Mouse (Mus musculus): ENCODE measurements at regions not wholly inside any gene's neighbourhood (a gene's known extent, or its start where the extent isn't known, plus 50 kb on each side); places are given as distances from the start of the nearest gene placed in this dataset.
A peak's percentile ranks its signal among the peaks of the same experiment; 100 is the strongest.

GRCm38 (mm10) chr3:18295921-18296320, 347.7 kb downstream of the Cypt12 start:
- H3K4me3 ChIP-seq (ENCODE audit: extremely low read depth, insufficient read depth, insufficient read length): no peak overlapping the region
- H3K27ac ChIP-seq (ENCODE audit: insufficient read depth, low read length): no peak overlapping the region
- WGBS: 94% methylated on average over 4 of the region's 4 CpGs
- H3K4me1 ChIP-seq (ENCODE audit: control insufficient read depth, insufficient read depth, insufficient read length): no peaks in the 10 kb centered on the region
- TF ChIP-seq CTCF (IDR thresholded peaks at IDR 0.05; ENCODE audit: extremely low read depth, insufficient read depth, insufficient read length, insufficient replicate concordance) (no peak), POLR2A (IDR thresholded peaks at IDR 0.05; ENCODE audit: low read depth, low read length) (no peak)
- DNase-seq (ENCODE audit: low read depth in 1 of 2, low spot score in 2 of 2): no peak
- no peaks in the 10 kb centered on the region for H3K36me3 ChIP-seq (ENCODE audit: control insufficient read depth, insufficient read depth, low read length)
- no peaks in the 10 kb centered on the region for H3K27me3 ChIP-seq (ENCODE audit: control insufficient read depth, insufficient read depth, low read length)

DNA sequence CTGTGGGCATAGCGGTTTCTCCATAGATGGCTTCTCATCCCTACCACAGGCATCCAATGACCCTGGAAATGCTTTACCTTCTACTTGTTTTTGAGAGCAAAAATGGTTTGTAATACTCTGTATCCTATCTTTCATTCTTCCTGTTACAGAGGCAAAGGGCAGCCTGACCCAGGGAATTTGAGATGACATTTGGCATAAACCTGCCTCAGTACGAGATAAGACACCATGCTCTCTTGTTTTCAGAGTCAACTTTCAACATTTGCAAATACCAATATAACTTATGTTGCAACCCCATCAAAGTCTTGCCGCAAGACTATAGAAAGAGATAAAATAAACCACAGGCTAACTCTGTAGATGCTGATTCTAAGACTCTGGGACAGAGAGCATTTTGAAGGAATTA, 350.5 kb downstream of the Cypt12 start:
- no peak overlapping the region for H3K4me3 ChIP-seq (ENCODE audit: extremely low read depth, insufficient read depth, insufficient read length)
- H3K36me3 ChIP-seq (ENCODE audit: control insufficient read depth, insufficient read depth, low read length): no peaks in the 10 kb centered on the region
- no peaks in the 10 kb centered on the region for H3K27me3 ChIP-seq (ENCODE audit: control insufficient read depth, insufficient read depth, low read length)
- TF ChIP-seq POLR2A (IDR thresholded peaks at IDR 0.05; ENCODE audit: low read depth, low read length): no peak
- no peak for TF ChIP-seq CTCF (IDR thresholded peaks at IDR 0.05; ENCODE audit: extremely low read depth, insufficient read depth, insufficient read length, insufficient replicate concordance)
- no peak for DNase-seq (ENCODE audit: low read depth in 1 of 2, low spot score in 2 of 2)
- H3K4me1 ChIP-seq (ENCODE audit: control insufficient read depth, insufficient read depth, insufficient read length): no peaks in the 10 kb centered on the region
- 85% methylated on average over 3 of the region's 3 CpGs for WGBS
- no peak overlapping the region for H3K27ac ChIP-seq (ENCODE audit: insufficient read depth, low read length)

DNA sequence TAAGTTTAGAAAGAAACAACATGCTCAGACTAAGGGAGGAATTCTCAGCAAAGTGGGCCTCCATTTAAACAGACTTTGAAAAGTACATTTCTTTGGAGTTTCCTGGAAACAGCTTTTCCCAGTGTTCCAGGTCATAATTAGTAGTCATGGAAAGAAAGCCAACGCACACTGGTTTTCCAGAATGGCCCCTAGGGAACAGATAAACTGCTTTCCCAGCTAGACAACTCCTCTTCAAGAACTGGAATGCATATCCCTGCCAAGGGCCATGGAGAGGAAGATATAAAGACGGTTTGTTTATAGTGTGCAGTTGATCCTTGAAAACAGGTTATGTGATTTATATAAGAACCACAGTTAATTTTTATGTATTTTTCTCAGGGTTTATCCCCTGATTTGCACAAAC, 351.3 kb downstream of the Cypt12 start:
- Histone ChIP-seq H3K4me1 (ENCODE audit: control insufficient read depth, insufficient read depth, insufficient read length) (no peaks in the 10 kb centered on the region), H3K27ac (ENCODE audit: insufficient read depth, low read length) (no peak overlapping the region), H3K36me3 (ENCODE audit: control insufficient read depth, insufficient read depth, low read length) (no peaks in the 10 kb centered on the region), H3K27me3 (ENCODE audit: control insufficient read depth, insufficient read depth, low read length) (no peaks in the 10 kb centered on the region), H3K4me3 (ENCODE audit: extremely low read depth, insufficient read depth, insufficient read length) (no peak overlapping the region)
- TF ChIP-seq POLR2A (IDR thresholded peaks at IDR 0.05; ENCODE audit: low read depth, low read length): no peak
- TF ChIP-seq CTCF (IDR thresholded peaks at IDR 0.05; ENCODE audit: extremely low read depth, insufficient read depth, insufficient read length, insufficient replicate concordance): no peak
- 73% methylated on average over 2 of the region's 2 CpGs for WGBS
- no peak for DNase-seq (ENCODE audit: low read depth in 1 of 2, low spot score in 2 of 2)

GRCm38 (mm10) chr3:18319433-18319832, 371.2 kb downstream of the Cypt12 start:
- 34% methylated on average over 2 of the region's 2 CpGs for WGBS
- Histone ChIP-seq H3K4me3 (ENCODE audit: extremely low read depth, insufficient read depth, insufficient read length) (no peak overlapping the region), H3K27ac (ENCODE audit: insufficient read depth, low read length) (no peak overlapping the region)

DNA sequence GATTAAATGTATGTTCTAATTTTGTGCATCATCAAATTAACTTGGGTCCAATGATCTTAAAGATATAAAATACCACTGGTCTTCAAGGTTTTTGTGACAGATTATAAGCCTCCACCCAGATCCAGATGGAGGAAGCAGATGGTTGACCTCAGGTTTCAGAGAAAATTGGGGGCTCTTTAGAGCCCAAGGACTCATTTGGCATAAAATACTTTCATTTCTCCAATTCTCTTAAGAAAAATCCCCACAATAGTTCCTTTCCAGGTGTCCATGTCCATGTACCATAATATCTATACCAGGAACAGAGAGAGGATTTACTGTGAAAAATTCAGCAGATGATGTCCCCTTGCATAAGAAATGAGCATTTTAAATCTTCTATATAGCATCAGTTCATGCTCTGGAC, 385.0 kb downstream of the Cypt12 start:
- H3K4me3 ChIP-seq (ENCODE audit: extremely low read depth, insufficient read depth, insufficient read length): no peak overlapping the region
- no peaks in the 10 kb centered on the region for H3K4me1 ChIP-seq (ENCODE audit: control insufficient read depth, insufficient read depth, insufficient read length)
- no peaks in the 10 kb centered on the region for H3K36me3 ChIP-seq (ENCODE audit: control insufficient read depth, insufficient read depth, low read length)
- no peak for DNase-seq (ENCODE audit: low read depth in 1 of 2, low spot score in 2 of 2)
- no peaks in the 10 kb centered on the region for H3K27me3 ChIP-seq (ENCODE audit: control insufficient read depth, insufficient read depth, low read length)
- no peak for TF ChIP-seq POLR2A (IDR thresholded peaks at IDR 0.05; ENCODE audit: low read depth, low read length)
- no peak for TF ChIP-seq CTCF (IDR thresholded peaks at IDR 0.05; ENCODE audit: extremely low read depth, insufficient read depth, insufficient read length, insufficient replicate concordance)
- no peak overlapping the region for H3K27ac ChIP-seq (ENCODE audit: insufficient read depth, low read length)

More at GRCm38 (mm10) chr3:18319433-18319832, 371.2 kb downstream of the Cypt12 start:
- peak in 1 of 2 experiments; percentile 3 for DNase-seq (ENCODE audit: low read depth in 1 of 2, low spot score in 2 of 2)
- no peaks in the 10 kb centered on the region for H3K36me3 ChIP-seq (ENCODE audit: control insufficient read depth, insufficient read depth, low read length)
- H3K4me1 ChIP-seq (ENCODE audit: control insufficient read depth, insufficient read depth, insufficient read length): no peaks in the 10 kb centered on the region
- TF ChIP-seq POLR2A (IDR thresholded peaks at IDR 0.05; ENCODE audit: low read depth, low read length): no peak
- TF ChIP-seq CTCF (IDR thresholded peaks at IDR 0.05; ENCODE audit: extremely low read depth, insufficient read depth, insufficient read length, insufficient replicate concordance): no peak
- no peaks in the 10 kb centered on the region for H3K27me3 ChIP-seq (ENCODE audit: control insufficient read depth, insufficient read depth, low read length)

- no peak for DNase-seq (ENCODE audit: low read depth in 1 of 2, low spot score in 2 of 2)
- Histone ChIP-seq H3K4me3 (ENCODE audit: extremely low read depth, insufficient read depth, insufficient read length) (no peak overlapping the region), H3K4me1 (ENCODE audit: control insufficient read depth, insufficient read depth, insufficient read length) (no peaks in the 10 kb centered on the region), H3K27ac (ENCODE audit: insufficient read depth, low read length) (no peak overlapping the region), H3K36me3 (ENCODE audit: control insufficient read depth, insufficient read depth, low read length) (no peaks in the 10 kb centered on the region), H3K27me3 (ENCODE audit: control insufficient read depth, insufficient read depth, low read length) (no peaks in the 10 kb centered on the region)
- WGBS: 35% methylated on average over 1 of the region's 1 CpGs
- no peak for TF ChIP-seq CTCF (IDR thresholded peaks at IDR 0.05; ENCODE audit: extremely low read depth, insufficient read depth, insufficient read length, insufficient replicate concordance)
- no peak for TF ChIP-seq POLR2A (IDR thresholded peaks at IDR 0.05; ENCODE audit: low read depth, low read length)
Observed at GRCm38 (mm10) chr3:18339189-18339588, 391.0 kb downstream of the Cypt12 start.

- Histone ChIP-seq H3K27me3 (ENCODE audit: control insufficient read depth, insufficient read depth, low read length) (no peaks in the 10 kb centered on the region), H3K27ac (ENCODE audit: insufficient read depth, low read length) (no peak overlapping the region), H3K4me1 (ENCODE audit: control insufficient read depth, insufficient read depth, insufficient read length) (no peaks in the 10 kb centered on the region), H3K4me3 (ENCODE audit: extremely low read depth, insufficient read depth, insufficient read length) (no peak overlapping the region), H3K36me3 (ENCODE audit: control insufficient read depth, insufficient read depth, low read length) (no peaks in the 10 kb centered on the region)
- TF ChIP-seq POLR2A (IDR thresholded peaks at IDR 0.05; ENCODE audit: low read depth, low read length) (no peak), CTCF (IDR thresholded peaks at IDR 0.05; ENCODE audit: extremely low read depth, insufficient read depth, insufficient read length, insufficient replicate concordance) (no peak)
- 82% methylated on average over 8 of the region's 8 CpGs for WGBS
- DNase-seq (ENCODE audit: low read depth in 1 of 2, low spot score in 2 of 2): no peak
Observed at GRCm38 (mm10) chr3:18341757-18342156, 393.5 kb downstream of the Cypt12 start.

All from spleen, adult 2 months (tissue).